Mouse (Mus musculus) left cerebral cortex, postnatal 25 days (tissue): ENCODE measurements around the gene Pgam1. TPM values are rescaled to one million over a fixed set of nuclear protein-coding genes. Genes with fewer than 3 reads are reported as not detected.

ENCODE experiments used
- total RNA-seq, 2 experiments: library from RNA; stranded (reverse); gene quantifications; 2 replicates each; pipeline ENCODE4 v1.2.3; 2021

The Pgam1 gene
- total RNA-seq, 2 experiments from 2014 or later: 574 to 598 TPM

Other genes with a start within 250 kb of the Pgam1 start
- 10 to 100 TPM; 46.4 to 49.8 TPM for gene Slit1, start 168.3 kb upstream of the Pgam1 start, total RNA-seq
- gene Arhgap19, start 109.9 kb upstream of the Pgam1 start, total RNA-seq: 1 to 10 TPM; 2.7 to 3.7 TPM
- 10 to 100 TPM; 14.2 to 15.2 TPM for gene Frat1, start 82.0 kb upstream of the Pgam1 start, total RNA-seq
- 1 to 10 TPM; 7.4 to 7.6 TPM for gene Frat2, start 63.8 kb upstream of the Pgam1 start, total RNA-seq
- gene Rrp12, start 15.8 kb upstream of the Pgam1 start, total RNA-seq: 10 to 100 TPM; 34.5 to 35.5 TPM
- 10 to 100 TPM; 28.0 to 28.5 TPM for gene Exosc1, start 21.5 kb downstream of the Pgam1 start, total RNA-seq
- 10 to 100 TPM; 45.3 to 46.2 TPM for gene Zdhhc16, start 21.6 kb downstream of the Pgam1 start, total RNA-seq
- gene Mms19, start 69.2 kb downstream of the Pgam1 start, total RNA-seq: 10 to 100 TPM; 23.7 to 27.0 TPM
- 10 to 100 TPM; 10.7 to 13.6 TPM for gene Ubtd1, start 69.8 kb downstream of the Pgam1 start, total RNA-seq
- gene Ankrd2, start 124.1 kb downstream of the Pgam1 start, total RNA-seq: under 1 TPM in 1 of 2 experiments, not detected in 1; 0.30 TPM
- 1 to 10 TPM; 3.1 to 5.0 TPM for gene Hoga1, start 133.7 kb downstream of the Pgam1 start, total RNA-seq
- under 1 TPM; 0.53 to 0.55 TPM for gene 4933411K16Rik, start 140.3 kb downstream of the Pgam1 start, total RNA-seq
- 10 to 100 TPM; 67.3 to 70.9 TPM for gene Morn4, start 174.4 kb downstream of the Pgam1 start, total RNA-seq
- 10 to 100 TPM; 61.0 to 63.1 TPM for gene Pi4k2a, start 178.5 kb downstream of the Pgam1 start, total RNA-seq
- gene Avpi1, start 217.1 kb downstream of the Pgam1 start, total RNA-seq: 10 to 100 TPM; 28.2 to 29.1 TPM
- gene Marveld1, start 235.5 kb downstream of the Pgam1 start, total RNA-seq: 1 to 10 TPM; 9.8 to 9.9 TPM